Mouse (Mus musculus): Measurements from ENCODE around the gene Itga6. TPM values are rescaled to one million over a fixed set of nuclear protein-coding genes. Genes with fewer than 3 reads are reported as not detected.

The Itga6 gene
- polyA plus RNA-seq, 1 experiment = 26.0 TPM

- 35% methylated on average over 5 of the region's 5 CpGs for WGBS
These were observed 11.7 kb downstream of the Itga6 start for GRCm38 (mm10) chr2:71757098-71757497.

GRCm38 (mm10) chr2:71758591-71759531, 13.4 kb downstream of the Itga6 start:
- WGBS = 32% methylated on average over 19 of the region's 19 CpGs

More at GRCm38 (mm10) chr2:71757098-71757497, 11.7 kb downstream of the Itga6 start:
- no peak for DNase-seq
- H3K4me3 ChIP-seq (replicated peaks; ENCODE audit: insufficient read depth, low read depth, low read length) = no peak overlapping the region
- H3K27ac ChIP-seq (ENCODE audit: insufficient read depth, low read length) = no peak overlapping the region
- H3K4me1 ChIP-seq (ENCODE audit: control insufficient read depth, insufficient read depth, low read length) = no peaks in the 10 kb centered on the region; the same call in 1 of the 2 replicates
- TF ChIP-seq POLR2A (IDR thresholded peaks at IDR 0.05; ENCODE audit: borderline replicate concordance, insufficient read depth, low read length) (no peak), CTCF (IDR thresholded peaks at IDR 0.05; ENCODE audit: borderline replicate concordance, insufficient read depth, low read depth, low read length) (no peak)
- no peaks in the 10 kb centered on the region; the same call in 1 of the 2 replicates for H3K27me3 ChIP-seq (ENCODE audit: control insufficient read depth, insufficient read depth, low read length)

GRCm38 (mm10) chr2:71760091-71760490, 14.7 kb downstream of the Itga6 start:
- no peak overlapping the region for H3K4me3 ChIP-seq (replicated peaks; ENCODE audit: insufficient read depth, low read depth, low read length)
- H3K27me3 ChIP-seq (ENCODE audit: control insufficient read depth, insufficient read depth, low read length) = no peaks in the 10 kb centered on the region; the same call in 1 of the 2 replicates
- H3K27ac ChIP-seq (ENCODE audit: insufficient read depth, low read length) = no peak overlapping the region
- WGBS = 51% methylated on average over 4 of the region's 4 CpGs
- no peaks in the 10 kb centered on the region; the same call in 1 of the 2 replicates for H3K4me1 ChIP-seq (ENCODE audit: control insufficient read depth, insufficient read depth, low read length)
- no peak for DNase-seq
- no peak for TF ChIP-seq POLR2A (IDR thresholded peaks at IDR 0.05; ENCODE audit: borderline replicate concordance, insufficient read depth, low read length)
- TF ChIP-seq CTCF (IDR thresholded peaks at IDR 0.05; ENCODE audit: borderline replicate concordance, insufficient read depth, low read depth, low read length) = no peak

More at GRCm38 (mm10) chr2:71758591-71759531, 13.4 kb downstream of the Itga6 start:
- no peak for DNase-seq
- Histone ChIP-seq H3K27me3 (ENCODE audit: control insufficient read depth, insufficient read depth, low read length) (no peaks in the 10 kb centered on the region; the same call in 1 of the 2 replicates), H3K4me1 (ENCODE audit: control insufficient read depth, insufficient read depth, low read length) (no peaks in the 10 kb centered on the region; the same call in 1 of the 2 replicates), H3K4me3 (replicated peaks; ENCODE audit: insufficient read depth, low read depth, low read length) (no peak overlapping the region), H3K27ac (ENCODE audit: insufficient read depth, low read length) (no peak overlapping the region)
- TF ChIP-seq POLR2A (IDR thresholded peaks at IDR 0.05; ENCODE audit: borderline replicate concordance, insufficient read depth, low read length) (no peak), CTCF (IDR thresholded peaks at IDR 0.05; ENCODE audit: borderline replicate concordance, insufficient read depth, low read depth, low read length) (no peak)

GRCm38 (mm10) chr2:71761081-71761480, 15.7 kb downstream of the Itga6 start:
- no peak overlapping the region for H3K27ac ChIP-seq (ENCODE audit: insufficient read depth, low read length)
- WGBS = 94% methylated on average over 9 of the region's 9 CpGs

GRCm38 (mm10) chr2:71764525-71764924, 19.1 kb downstream of the Itga6 start:
- no peak for DNase-seq
- TF ChIP-seq CTCF (IDR thresholded peaks at IDR 0.05; ENCODE audit: borderline replicate concordance, insufficient read depth, low read depth, low read length) (no peak), POLR2A (IDR thresholded peaks at IDR 0.05; ENCODE audit: borderline replicate concordance, insufficient read depth, low read length) (no peak)
- Histone ChIP-seq H3K4me1 (ENCODE audit: control insufficient read depth, insufficient read depth, low read length) (no peaks in the 10 kb centered on the region), H3K4me3 (replicated peaks; ENCODE audit: insufficient read depth, low read depth, low read length) (no peak overlapping the region), H3K27ac (ENCODE audit: insufficient read depth, low read length) (no peak overlapping the region), H3K27me3 (ENCODE audit: control insufficient read depth, insufficient read depth, low read length) (no peaks in the 10 kb centered on the region; the same call in 1 of the 2 replicates)
- 87% methylated on average over 5 of the region's 5 CpGs for WGBS

More at GRCm38 (mm10) chr2:71761081-71761480, 15.7 kb downstream of the Itga6 start:
- Histone ChIP-seq H3K4me1 (ENCODE audit: control insufficient read depth, insufficient read depth, low read length) (no peaks in the 10 kb centered on the region; the same call in 1 of the 2 replicates), H3K27me3 (ENCODE audit: control insufficient read depth, insufficient read depth, low read length) (no peaks in the 10 kb centered on the region; the same call in 1 of the 2 replicates), H3K4me3 (replicated peaks; ENCODE audit: insufficient read depth, low read depth, low read length) (no peak overlapping the region)
- no peak for DNase-seq
- no peak for TF ChIP-seq CTCF (IDR thresholded peaks at IDR 0.05; ENCODE audit: borderline replicate concordance, insufficient read depth, low read depth, low read length)
- TF ChIP-seq POLR2A (IDR thresholded peaks at IDR 0.05; ENCODE audit: borderline replicate concordance, insufficient read depth, low read length) = no peak

GRCm38 (mm10) chr2:71764961-71765735, 19.7 kb downstream of the Itga6 start:
- no peak for DNase-seq
- Histone ChIP-seq H3K4me1 (ENCODE audit: control insufficient read depth, insufficient read depth, low read length) (no peaks in the 10 kb centered on the region), H3K4me3 (replicated peaks; ENCODE audit: insufficient read depth, low read depth, low read length) (no peak overlapping the region), H3K27ac (ENCODE audit: insufficient read depth, low read length) (no peak overlapping the region), H3K27me3 (ENCODE audit: control insufficient read depth, insufficient read depth, low read length) (no peaks in the 10 kb centered on the region; the same call in 1 of the 2 replicates)
- 82% methylated on average over 3 of the region's 3 CpGs for WGBS
- no peak for TF ChIP-seq POLR2A (IDR thresholded peaks at IDR 0.05; ENCODE audit: borderline replicate concordance, insufficient read depth, low read length)
- no peak for TF ChIP-seq CTCF (IDR thresholded peaks at IDR 0.05; ENCODE audit: borderline replicate concordance, insufficient read depth, low read depth, low read length)

- DNase-seq = no peak
- no peak overlapping the region for H3K4me3 ChIP-seq (replicated peaks; ENCODE audit: insufficient read depth, low read depth, low read length)
- TF ChIP-seq POLR2A (IDR thresholded peaks at IDR 0.05; ENCODE audit: borderline replicate concordance, insufficient read depth, low read length) (no peak), CTCF (IDR thresholded peaks at IDR 0.05; ENCODE audit: borderline replicate concordance, insufficient read depth, low read depth, low read length) (no peak)
- H3K27me3 ChIP-seq (ENCODE audit: control insufficient read depth, insufficient read depth, low read length) = no peaks in the 10 kb centered on the region; the same call in 1 of the 2 replicates
- 90% methylated on average over 5 of the region's 5 CpGs for WGBS
- no peaks in the 10 kb centered on the region for H3K4me1 ChIP-seq (ENCODE audit: control insufficient read depth, insufficient read depth, low read length)
- no peak overlapping the region for H3K27ac ChIP-seq (ENCODE audit: insufficient read depth, low read length)
These were observed 20.6 kb downstream of the Itga6 start for GRCm38 (mm10) chr2:71766007-71766406.

Measured in cerebellum, adult 2 months (tissue).